Mouse (Mus musculus): ENCODE results near the gene Fnbp1l.

The Fnbp1l gene

DNA sequence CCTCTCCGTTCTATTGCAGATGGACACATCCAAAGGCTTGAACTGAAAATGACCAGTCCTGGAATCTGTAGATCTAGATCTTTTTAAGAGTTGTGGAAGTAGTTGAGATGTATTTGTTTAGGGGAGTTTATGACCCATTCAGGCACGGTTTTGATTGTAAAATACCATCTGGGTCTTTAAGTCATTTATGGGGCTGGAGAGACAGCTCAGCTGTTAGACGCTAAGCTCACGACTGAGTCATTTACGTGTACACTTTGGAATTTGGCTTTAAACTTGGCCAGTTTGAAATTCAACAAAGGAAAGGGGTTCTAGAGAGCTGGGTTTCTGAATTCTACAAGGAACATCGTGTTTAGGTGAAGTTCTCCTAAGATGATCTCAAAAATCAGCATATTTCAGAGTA is 124.8 kb downstream of the Fnbp1l start:
- no peak for DNase-seq (ENCODE audit: low spot score in 2 of 2)

DNA sequence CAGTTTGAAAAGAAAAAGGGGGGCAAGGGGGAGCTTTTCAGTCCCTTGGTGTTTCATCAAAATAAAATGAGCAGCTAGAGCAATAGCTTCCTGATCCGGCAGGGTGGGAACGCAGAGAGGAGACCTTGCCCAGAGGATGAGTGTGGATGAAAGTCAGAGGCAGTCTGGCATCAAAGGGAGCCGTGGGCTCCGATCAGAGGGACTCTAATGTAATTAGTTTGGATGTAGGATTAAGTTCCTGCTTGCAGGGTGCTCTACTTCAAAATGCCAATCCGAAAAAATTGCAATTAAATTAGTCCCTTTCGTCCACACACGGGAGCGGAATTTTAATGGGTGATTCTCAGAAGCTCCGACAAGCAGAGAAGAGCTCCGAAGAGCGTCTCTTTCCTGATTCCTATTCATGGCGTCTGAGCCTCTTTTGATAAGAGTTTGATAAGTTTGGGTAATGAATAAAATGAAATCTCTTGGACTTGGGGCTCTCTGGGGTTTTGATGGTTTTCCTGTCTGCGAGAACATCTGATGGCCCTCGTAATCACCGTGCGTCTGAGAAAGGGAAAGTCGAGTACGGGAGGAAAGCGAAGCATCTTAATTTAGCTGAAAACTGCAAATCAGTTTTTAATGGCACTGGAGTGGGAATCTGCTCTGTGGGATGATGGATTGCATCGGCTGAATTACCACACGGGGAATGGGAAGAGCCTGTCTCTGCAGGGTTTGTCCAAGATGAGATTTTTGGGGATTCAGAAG is 126.5 kb downstream of the Fnbp1l start:
- DNase-seq (ENCODE audit: low spot score in 2 of 2), result no peak

DNA sequence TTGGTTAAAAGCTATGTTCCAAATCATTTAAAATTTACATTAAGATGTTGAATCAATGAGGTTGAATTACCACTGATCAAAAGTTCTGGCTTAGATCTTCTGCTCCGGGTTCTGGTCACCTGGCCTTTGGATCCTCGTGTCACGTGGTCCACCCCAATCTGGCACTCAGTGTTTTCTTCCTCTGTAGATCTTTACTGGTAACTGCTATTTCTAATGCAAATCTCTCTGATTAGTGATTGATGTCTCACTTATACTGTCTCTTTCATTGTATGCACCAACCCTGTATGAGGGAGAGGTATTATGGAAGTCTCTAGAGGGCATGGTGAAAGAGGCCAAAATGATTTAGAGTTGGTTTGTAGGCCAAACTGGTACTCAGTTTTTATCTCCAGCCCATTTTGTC is 127.5 kb downstream of the Fnbp1l start:
- no peak for DNase-seq (ENCODE audit: low spot score in 2 of 2)

DNA sequence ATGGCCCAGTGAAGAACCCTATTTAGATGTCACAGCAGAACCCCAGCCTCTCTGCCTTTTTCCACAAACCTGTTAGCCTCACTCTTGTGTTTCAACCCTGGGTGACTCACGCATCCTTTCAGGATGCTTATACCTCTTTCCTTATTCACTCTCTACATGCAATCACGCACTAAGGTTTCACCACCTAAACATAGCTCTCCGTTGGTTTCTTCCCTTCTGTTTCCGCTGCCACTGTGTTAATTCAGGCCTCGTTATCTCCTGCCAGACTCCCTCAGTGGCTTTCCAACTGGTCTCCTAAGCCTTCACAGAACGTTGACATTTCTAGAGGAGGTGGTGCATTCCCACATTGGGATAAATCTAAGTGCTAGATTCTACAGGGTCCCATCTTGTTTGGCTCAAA is 128.9 kb downstream of the Fnbp1l start:
- DNase-seq (ENCODE audit: low spot score in 2 of 2), result no peak

All from urinary bladder, postnatal 36 days (tissue).